Mouse (Mus musculus) small intestine, adult 2 months (tissue): Measurements from ENCODE around the gene Coq8b.

Experiments
- CTCF ChIP-seq: fragments of 200-500 bp; IDR thresholded peaks from 2 replicates; pipeline ENCODE4 v1.5.1; 2012; ENCODE audit warnings: low read depth, mild to moderate bottlenecking, control low read depth, inconsistent platforms, low read length, moderate library complexity, mixed read lengths; ENCODE audit not compliant: insufficient replicate concordance, insufficient read length; ENCODE audit errors: extremely low read depth
- POLR2A ChIP-seq: fragments of 200-500 bp; IDR thresholded peaks from 2 replicates; pipeline ENCODE4 v1.6.1; 2012; ENCODE audit warnings: low read depth, mild to moderate bottlenecking, control low read depth, inconsistent platforms, low read length, moderate library complexity

DNA sequence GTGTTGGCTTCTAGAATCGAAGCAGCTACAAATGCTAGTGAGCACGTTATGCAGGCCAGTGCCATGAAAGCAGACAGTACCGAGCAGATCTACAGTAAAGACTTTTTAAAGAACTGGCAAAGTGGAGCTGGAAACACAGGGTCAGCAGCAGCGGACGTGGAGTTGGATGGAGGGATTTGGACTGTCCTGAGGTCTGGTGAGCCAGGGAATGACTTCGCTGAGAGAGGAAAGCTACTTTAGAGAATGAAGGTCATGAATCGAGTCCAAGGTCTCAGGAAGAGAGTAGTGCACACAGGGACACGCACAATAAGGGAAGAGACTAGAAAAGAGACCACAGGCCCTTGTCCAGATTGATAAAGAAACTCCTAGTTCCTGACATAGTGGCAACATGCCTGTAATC, 35.2 kb upstream of the Coq8b start:
- TF ChIP-seq CTCF, result no peak
- no peak for TF ChIP-seq POLR2A
